Mouse (Mus musculus): ENCODE results near the gene Fbxl18.

GRCm38 (mm10) chr5:142853585-142853984 lies 41.6 kb downstream of the Fbxl18 start:
- no peak for TF ChIP-seq POLR2A (IDR thresholded peaks at IDR 0.05; ENCODE audit: low read depth, low read length)
- TF ChIP-seq CTCF (IDR thresholded peaks at IDR 0.05; ENCODE audit: extremely low read depth, insufficient read length, insufficient replicate concordance, low read depth, low read length) = no peak
